Mouse (Mus musculus) layer of hippocampus, adult 9-11 months (tissue): ENCODE results near the gene Fcamr.

Experiments used
- DNase-seq: peaks from one replicate; pipeline ENCODE4 v3.0.0; 2022

Gene Fcamr

DNA sequence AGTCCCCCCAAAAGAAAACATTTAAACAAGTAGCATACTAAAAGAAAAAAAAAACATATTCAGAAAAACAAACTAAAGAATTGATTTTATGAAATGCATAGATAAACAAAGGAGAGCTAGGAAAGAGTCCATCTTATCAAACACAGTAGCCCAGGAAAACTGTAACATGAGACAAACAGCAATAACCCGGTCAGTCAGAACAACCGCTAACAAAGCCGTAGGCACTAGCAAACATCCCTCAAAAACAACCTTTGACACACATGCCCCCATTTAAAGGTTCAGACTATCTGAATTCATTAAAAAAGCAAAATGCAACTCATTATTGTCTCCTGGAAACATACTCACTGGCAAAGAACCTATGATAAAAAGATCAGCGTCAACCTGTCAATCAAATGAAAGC is 56.8 kb downstream of the Fcamr start:
- DNase-seq: no peak

DNA sequence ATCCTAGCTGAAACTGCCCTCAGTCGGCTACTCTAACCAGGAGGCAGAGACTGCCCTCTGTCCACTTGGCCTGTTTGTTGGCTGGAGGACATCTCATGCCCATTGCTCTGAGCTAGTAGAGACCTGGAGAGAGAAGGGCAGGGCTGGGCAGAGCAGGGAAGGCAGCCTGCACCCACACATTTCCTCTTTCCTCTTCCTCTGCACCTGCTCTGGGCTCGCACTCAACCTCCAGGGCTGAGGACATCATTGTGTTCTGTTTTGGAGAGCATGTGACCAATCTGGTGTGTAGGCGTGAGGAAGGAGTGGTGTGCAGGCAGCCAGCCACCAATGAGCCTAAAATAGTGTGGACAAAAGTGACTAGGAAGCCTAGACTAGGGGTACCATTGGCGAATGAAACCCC is 63.5 kb downstream of the Fcamr start:
- peak; percentile 22 for DNase-seq
